Mouse (Mus musculus): ENCODE data around the gene Fkbp3.
A peak's percentile ranks its signal among the peaks of the same experiment; 100 is the strongest.
"Not testable (repeated sequence)": the region's sequence is repeated elsewhere in the genome, so short reads cannot be mapped to it uniquely, and the experiment has no call there.

The Fkbp3 gene

DNA sequence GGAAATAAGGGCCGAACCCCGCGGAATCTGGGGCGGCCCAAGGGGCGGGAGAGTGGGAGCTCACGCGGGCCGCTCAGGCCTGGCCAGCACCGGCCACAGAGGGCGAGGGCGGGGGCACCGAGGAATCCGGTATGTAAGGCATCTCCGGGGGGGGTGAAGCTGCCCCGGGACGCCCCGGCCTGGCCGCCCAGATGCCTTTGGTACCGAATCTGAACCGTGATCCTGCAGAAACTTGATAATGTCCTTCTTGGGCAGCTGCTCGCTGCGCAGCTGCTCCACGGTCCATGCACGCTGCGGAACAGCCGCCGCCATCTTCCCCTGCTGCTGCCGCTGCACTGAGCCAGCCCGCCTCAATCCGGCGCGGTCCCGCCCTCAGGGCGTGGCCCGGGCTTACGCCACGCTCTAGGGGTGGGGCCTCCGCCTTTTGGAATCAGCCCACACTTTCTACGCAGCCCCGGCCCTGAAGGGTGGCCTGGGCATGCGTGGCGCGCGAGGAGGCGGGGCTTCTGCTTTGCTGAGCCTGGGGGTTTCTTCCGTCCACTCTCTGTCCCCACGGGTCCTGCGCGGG lies at the start of gene Fkbp3:
Gene Fkbp3, minus strand, starts transcription at position 397 of the 568 bp plus-strand sequence.
- peak; percentile 99 for DNase-seq

- no peak for DNase-seq
Measured at GRCm38 (mm10) chr12:65119451-65119850, 45.6 kb upstream of the Fkbp3 start.

DNA sequence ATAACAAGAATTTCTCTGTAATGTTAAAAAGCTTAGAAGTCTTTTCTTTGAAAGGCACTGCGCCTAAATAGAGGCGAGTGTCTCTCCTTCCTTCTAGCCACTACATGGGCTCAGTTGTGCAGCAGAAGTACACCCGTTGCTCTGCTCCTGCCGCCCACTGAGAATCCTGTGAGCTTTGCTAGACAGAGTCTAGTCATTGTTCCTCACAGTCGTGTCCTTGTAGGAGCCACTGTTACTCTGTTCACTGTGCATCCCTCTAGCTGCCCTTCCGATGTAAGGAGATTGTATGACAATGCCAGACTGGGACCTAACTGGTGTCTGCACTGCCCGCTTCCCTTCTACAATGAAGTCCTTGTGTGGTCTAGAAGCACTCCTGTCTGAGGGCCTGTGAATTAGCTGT lies 45.2 kb upstream of the Fkbp3 start:
- DNase-seq, result no peak

GRCm38 (mm10) chr12:65114978-65115377 lies 41.2 kb upstream of the Fkbp3 start:
- DNase-seq, result not testable (repeated sequence)

GRCm38 (mm10) chr12:65113925-65114324 lies 40.1 kb upstream of the Fkbp3 start:
- no peak for DNase-seq

DNA sequence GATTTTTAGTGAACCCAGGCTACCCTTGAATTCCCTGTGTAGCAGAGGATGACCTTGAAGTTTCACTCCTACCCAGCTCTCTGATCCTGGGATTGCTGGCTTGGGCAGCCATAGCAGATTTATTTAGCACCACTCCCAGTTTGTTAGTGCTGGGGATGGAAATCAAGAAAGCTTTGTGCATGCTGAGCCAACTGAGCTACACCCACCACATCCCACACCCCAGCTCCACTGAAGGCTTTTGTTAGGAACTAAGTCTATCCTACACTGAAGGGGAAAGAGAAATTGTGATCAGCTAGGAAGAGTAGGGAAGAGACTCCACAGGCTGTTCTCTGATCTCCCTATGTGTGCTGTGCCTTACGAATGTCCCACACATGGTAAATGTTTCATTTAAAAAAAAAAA lies 39.0 kb upstream of the Fkbp3 start:
- DNase-seq, result no peak

GRCm38 (mm10) chr12:65111503-65111902 lies 37.7 kb upstream of the Fkbp3 start:
- DNase-seq, result no peak

- no peak for DNase-seq
Measured at GRCm38 (mm10) chr12:65108746-65109145, 34.9 kb upstream of the Fkbp3 start.

DNA sequence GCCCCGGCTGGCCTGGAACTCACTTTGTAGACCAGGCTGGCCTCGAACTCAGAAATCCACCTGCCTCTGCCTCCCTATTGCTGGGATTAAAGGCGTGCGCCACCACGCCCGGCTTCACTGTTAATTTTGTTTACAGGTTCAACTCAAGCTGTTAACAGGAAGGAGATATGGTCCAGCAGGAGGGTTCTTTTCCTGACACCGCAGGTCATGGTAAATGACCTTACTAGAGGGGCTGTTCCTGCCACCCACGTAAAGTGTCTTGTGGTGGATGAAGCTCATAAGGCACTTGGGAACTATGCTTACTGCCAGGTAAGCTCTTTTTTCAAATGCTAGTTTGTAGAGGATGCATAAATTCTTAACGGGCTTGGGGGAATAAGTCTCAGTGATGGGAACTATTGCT lies 3.1 kb upstream of the Fkbp3 start:
- no peak for DNase-seq

DNA sequence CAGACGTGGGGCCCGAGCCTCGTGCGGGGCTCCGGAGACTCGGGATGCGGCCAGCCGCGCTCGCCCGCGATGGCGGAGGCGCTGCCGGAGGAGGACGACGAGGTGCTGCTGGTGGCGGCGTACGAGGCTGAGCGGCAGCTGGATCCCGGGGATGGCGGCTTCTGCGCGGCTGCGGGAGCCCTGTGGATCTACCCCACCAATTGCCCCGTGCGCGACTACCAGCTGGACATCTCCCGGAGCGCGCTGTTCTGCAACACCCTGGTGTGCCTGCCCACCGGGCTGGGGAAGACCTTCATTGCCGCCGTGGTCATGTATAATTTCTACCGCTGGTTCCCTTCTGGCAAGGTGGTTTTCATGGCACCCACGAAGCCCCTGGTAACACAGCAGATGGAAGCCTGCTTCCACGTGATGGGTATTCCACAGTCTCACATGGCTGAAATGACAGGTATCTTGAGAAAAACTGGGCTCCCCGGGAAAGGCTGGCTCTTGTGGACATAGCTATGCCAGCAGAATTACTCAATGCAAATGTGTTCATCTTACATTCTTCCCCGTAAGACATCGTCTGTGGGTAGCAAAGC lies 2.0 kb upstream of the Fkbp3 start:
- no peak for DNase-seq

GRCm38 (mm10) chr12:65075085-65075732 lies 1.4 kb upstream of the Fkbp3 start, which contains the start of gene Fancm:
Fancm (plus strand) TSS chr12:65075603.
- DNase-seq, result peak; percentile 97

DNA sequence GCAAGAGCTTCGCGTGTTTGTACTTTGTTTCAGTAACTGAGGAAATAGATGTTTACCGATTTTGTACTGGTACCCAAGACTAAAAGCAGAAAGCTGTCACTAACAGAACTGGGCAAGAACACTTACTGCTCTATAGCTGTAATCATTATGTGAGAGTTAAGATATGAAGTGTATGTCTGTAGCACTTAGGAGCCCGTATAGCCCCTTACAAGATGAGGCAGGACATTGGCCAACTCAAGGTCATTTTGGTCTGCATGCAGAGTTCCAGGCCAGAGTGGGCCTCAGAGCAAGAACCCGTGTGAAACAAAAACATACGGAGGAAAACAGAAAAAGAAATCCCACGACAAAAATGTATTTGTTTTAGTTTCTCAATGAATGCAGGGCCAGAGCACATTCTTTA lies 844 bp upstream of the Fkbp3 start:
- DNase-seq, result no peak

GRCm38 (mm10) chr12:65072911-65073610 lies 746 bp downstream of the Fkbp3 start:
- DNase-seq, result peak; percentile 85

DNA sequence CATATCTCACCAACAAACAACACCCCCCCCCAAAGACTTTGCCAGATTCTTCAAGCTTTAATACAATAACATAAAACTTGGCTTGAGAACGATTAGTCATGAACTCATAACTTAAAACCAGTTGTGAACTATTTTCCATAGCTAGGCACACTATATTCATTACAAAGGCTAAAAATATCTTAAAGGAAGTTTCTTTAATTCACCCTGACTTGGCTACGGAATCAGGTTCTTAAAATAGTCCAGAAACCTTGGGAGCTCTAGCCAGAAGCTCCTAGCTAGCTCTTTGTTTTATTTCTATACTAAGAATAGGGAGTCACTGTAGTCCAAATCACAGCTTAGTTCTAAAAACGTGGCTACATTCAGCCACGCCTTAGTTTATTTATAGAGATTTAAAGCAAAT lies 5.4 kb downstream of the Fkbp3 start:
- DNase-seq, result no peak

DNA sequence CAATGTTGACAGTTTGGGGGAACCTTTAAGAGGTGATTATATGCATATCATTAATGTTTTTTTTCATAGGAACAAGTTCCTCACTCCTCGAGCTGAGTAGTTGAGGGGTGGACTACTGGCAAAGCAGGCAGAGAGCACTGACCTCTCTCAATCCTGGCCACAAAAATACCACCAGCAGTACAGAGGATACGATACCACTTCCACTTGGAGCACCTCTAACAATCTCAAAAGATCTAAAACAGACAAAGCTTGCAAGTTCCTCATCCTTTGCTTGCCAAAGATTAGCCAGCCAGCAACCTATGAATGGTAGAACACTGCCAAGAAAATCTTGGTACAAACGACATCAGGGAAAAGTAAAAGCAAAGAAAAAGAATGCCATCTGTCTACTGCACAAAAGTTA lies 7.6 kb downstream of the Fkbp3 start:
- DNase-seq, result no peak

GRCm38 (mm10) chr12:65065241-65065640 lies 8.6 kb downstream of the Fkbp3 start:
- DNase-seq, result no peak

DNA sequence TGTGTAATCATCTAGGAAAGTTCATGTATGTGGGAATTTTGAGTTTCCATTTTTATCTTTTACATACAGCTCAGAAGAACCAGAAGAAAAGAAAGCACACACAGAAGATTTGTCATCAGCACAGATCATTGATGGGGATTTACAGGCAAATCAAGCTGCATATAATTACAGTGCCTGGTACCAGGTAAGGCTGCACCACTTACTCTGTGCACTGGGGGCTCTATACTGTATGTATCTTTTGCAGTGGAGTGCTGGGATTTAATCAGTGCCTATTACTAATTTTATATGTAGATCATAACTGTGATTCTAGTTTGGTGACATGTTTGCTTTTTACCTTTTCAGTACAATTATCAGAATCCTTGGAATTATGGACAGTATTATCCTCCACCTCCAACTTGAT lies 12.7 kb downstream of the Fkbp3 start:
- DNase-seq, result no peak

DNA sequence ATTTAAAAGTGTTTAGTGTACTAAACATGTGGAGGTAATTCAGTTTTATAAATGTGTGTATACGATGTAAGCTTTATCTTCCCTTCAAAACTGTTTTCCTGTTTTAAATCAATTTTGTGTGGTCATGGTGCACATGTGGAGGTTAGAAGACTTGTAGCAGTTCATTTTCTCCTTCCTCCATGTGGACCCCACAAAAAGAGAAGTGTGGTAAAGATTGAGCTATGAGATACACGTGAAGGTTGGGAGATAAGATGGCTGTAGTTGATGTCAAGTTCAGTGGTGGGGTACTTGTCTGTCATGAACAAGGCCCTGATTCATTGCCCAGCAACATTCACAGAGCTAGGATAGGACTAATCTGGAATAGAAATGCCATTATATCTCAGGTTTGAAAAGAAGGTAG lies 15.6 kb downstream of the Fkbp3 start:
- DNase-seq, result no peak

DNA sequence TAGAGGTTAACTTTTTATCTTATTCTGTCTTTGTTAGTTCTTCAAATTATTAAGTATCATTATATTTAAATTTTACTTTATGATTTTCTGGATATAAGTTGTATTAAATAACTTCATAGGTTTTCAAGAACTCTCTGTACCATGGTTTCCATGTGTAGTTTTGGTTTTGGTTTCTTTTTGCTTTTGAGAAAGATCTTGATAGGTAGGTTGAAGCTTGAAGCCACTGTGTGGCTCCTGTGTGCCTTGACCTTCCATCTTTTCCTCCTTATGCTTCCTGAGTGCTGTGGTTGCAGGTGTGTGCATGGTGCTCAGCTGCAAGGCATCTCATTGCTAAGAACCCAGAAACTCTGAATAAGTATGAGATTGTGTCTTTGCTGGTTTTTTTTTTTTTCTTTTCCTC lies 25.0 kb downstream of the Fkbp3 start:
- no peak for DNase-seq

DNA sequence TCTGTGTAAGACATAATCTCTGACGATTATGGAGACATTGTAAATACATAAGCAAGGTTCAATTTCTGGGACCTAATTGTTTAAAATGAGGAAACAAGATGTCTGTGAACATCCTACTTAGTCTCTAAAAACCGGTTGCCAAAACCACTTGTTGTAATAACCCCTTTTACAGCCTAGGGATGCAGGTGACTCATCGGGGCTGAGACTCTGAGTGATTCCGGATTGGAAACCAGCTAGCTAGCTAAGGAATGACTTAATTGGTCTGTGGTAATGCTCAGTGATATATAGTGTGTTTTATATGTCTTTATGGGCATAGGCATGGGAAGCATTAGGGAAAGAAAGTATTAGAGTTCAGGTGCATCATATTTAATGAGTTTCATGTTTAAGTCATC lies 36.3 kb downstream of the Fkbp3 start:
- no peak for DNase-seq

- peak; percentile 11 for DNase-seq
Measured at GRCm38 (mm10) chr12:65036892-65037545, 36.8 kb downstream of the Fkbp3 start.

GRCm38 (mm10) chr12:65036190-65036870 lies 37.5 kb downstream of the Fkbp3 start, which contains the start of gene Prpf39:
Prpf39 (plus strand) TSS chr12:65036333.
- peak; percentile 96 for DNase-seq

DNA sequence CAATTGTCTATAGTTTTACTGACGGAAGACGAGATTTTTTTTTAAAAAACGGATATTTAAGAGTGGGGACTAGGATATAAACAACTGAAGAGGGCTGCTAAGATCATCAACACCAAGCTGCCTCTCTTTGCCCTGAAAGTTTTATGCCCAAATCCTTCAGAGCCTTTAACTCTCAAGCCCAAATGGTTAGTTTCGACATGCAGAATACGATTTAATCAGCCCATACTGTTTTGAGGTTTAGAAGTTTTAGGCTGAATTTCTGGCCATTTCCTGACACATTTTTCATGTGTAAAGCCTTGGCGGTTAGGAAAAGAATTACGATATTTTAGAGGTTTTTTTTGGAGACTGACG lies 38.0 kb downstream of the Fkbp3 start:
- DNase-seq, result no peak
